Mouse (Mus musculus): ENCODE measurements around the gene Mpped2. TPM values are rescaled to one million over a fixed set of nuclear protein-coding genes. Genes with fewer than 3 reads are reported as not detected.

Gene Mpped2
- total and polyA plus RNA-seq, 3 experiments = not detected

GRCm38 (mm10) chr2:106788573-106788972 is 95.5 kb downstream of the Mpped2 start:
- Histone ChIP-seq H3K4me2 (ENCODE audit: insufficient read depth, low read depth, poor library complexity, severe bottlenecking) (no peak overlapping the region), H3K27ac (ENCODE audit: insufficient read depth, low read depth) (no peak overlapping the region), H3K79me2 (replicated peaks; ENCODE audit: control insufficient read depth, extremely low read depth, insufficient read depth, poor library complexity, severe bottlenecking) (no peaks in the 10 kb centered on the region), H3K4me3 (replicated peaks in 1 of 3; ENCODE audit: low read depth in 2 of 3, low read length in 2 of 3, poor library complexity in 1 of 3) (no peak overlapping the region), H3K9ac (ENCODE audit: insufficient read depth, low read depth) (no peak overlapping the region), H3K9me3 (replicated peaks; ENCODE audit: low read length) (peaks cover 70% of the 10 kb centered on the region), H3K36me3 (replicated peaks in 1 of 2; ENCODE audit: control insufficient read depth in 1 of 2, insufficient read depth in 1 of 2, low read length in 1 of 2) (no peaks in the 10 kb centered on the region), H3K4me1 (ENCODE audit: control insufficient read depth in 1 of 2, insufficient read depth in 2 of 2) (no peaks in the 10 kb centered on the region), H3K27me3 (replicated peaks) (no peaks in the 10 kb centered on the region)
- in situ Hi-C loops (cut with MboI; ENCODE audit: low pct_ligation_motif_present, low pct_unique_long_range_greater_than_20kb, low sequenced_read_pairs) = no loop called here
- TF ChIP-seq MAZ (IDR thresholded peaks at IDR 0.05; ENCODE audit: low read depth, low read length) (no peak), PAX5 (IDR thresholded peaks at IDR 0.05; ENCODE audit: low read length) (no peak), JUN (IDR thresholded peaks at IDR 0.05; ENCODE audit: insufficient read depth, low read depth, low read length) (no peak), JUND (conservative IDR thresholded peaks at IDR 0.05; ENCODE audit: low read depth, low read length) (no peak), CTCF (conservative IDR thresholded peaks at IDR 0.05 in 1 of 2, IDR thresholded peaks at IDR 0.05 in 1 of 2; ENCODE audit: low read depth in 2 of 2, low read length in 2 of 2) (no peak), NELFE (IDR thresholded peaks at IDR 0.05; ENCODE audit: low read depth, low read length) (no peak), UBTF (IDR thresholded peaks at IDR 0.05; ENCODE audit: low read depth, low read length) (no peak), EP300 (IDR thresholded peaks at IDR 0.05; ENCODE audit: low read length) (no peak), RCOR1 (conservative IDR thresholded peaks at IDR 0.05; ENCODE audit: low read depth, low read length) (no peak), NRF1 (IDR thresholded peaks at IDR 0.05; ENCODE audit: low read depth, low read length) (no peak), CHD2 (IDR thresholded peaks at IDR 0.05; ENCODE audit: low read length) (no peak), USF1 (IDR thresholded peaks at IDR 0.05; ENCODE audit: low read depth, low read length) (no peak), MAX (IDR thresholded peaks at IDR 0.05; ENCODE audit: low read length) (no peak), ZNF384 (IDR thresholded peaks at IDR 0.05; ENCODE audit: low read depth, low read length) (no peak), E2F4 (IDR thresholded peaks at IDR 0.05; ENCODE audit: insufficient replicate concordance, low read depth, low read length) (no peak), SIN3A (IDR thresholded peaks at IDR 0.05; ENCODE audit: low read length) (no peak), HCFC1 (IDR thresholded peaks at IDR 0.05; ENCODE audit: low read depth, low read length) (no peak), MEF2A (IDR thresholded peaks at IDR 0.05; ENCODE audit: borderline replicate concordance, low read depth, low read length) (no peak), KAT2A (IDR thresholded peaks at IDR 0.05; ENCODE audit: insufficient replicate concordance, low read length) (no peak)
- dilution Hi-C loops (cut with MboI; ENCODE audit: extremely low pct_ligation_motif_present, extremely low pct_unique_long_range_greater_than_20kb, low sequenced_read_pairs) = no loop called here
- DNase-seq (ENCODE audit: extremely low read depth) = no peak

- dilution Hi-C loops (cut with MboI; ENCODE audit: extremely low pct_ligation_motif_present, extremely low pct_unique_long_range_greater_than_20kb, low sequenced_read_pairs) = no loop called here
These were observed 96.7 kb downstream of the Mpped2 start for GRCm38 (mm10) chr2:106789694-106790328.

More at GRCm38 (mm10) chr2:106789694-106790328, 96.7 kb downstream of the Mpped2 start:
- H3K4me2 ChIP-seq (ENCODE audit: insufficient read depth, low read depth, poor library complexity, severe bottlenecking) = no peak overlapping the region
- no peak overlapping the region for H3K27ac ChIP-seq (ENCODE audit: insufficient read depth, low read depth)
- H3K27me3 ChIP-seq (replicated peaks) = no peaks in the 10 kb centered on the region
- no peak overlapping the region for H3K4me3 ChIP-seq (replicated peaks in 1 of 3; ENCODE audit: low read depth in 2 of 3, low read length in 2 of 3, poor library complexity in 1 of 3)
- in situ Hi-C loops (cut with MboI; ENCODE audit: low pct_ligation_motif_present, low pct_unique_long_range_greater_than_20kb, low sequenced_read_pairs) = no loop called here
- peaks cover 73% of the 10 kb centered on the region for H3K9me3 ChIP-seq (replicated peaks; ENCODE audit: low read length)
- no peak overlapping the region for H3K9ac ChIP-seq (ENCODE audit: insufficient read depth, low read depth)
- no peak for DNase-seq (ENCODE audit: extremely low read depth)
- no peaks in the 10 kb centered on the region for H3K79me2 ChIP-seq (replicated peaks; ENCODE audit: control insufficient read depth, extremely low read depth, insufficient read depth, poor library complexity, severe bottlenecking)
- no peaks in the 10 kb centered on the region for H3K4me1 ChIP-seq (ENCODE audit: control insufficient read depth in 1 of 2, insufficient read depth in 2 of 2)
- TF ChIP-seq KAT2A (IDR thresholded peaks at IDR 0.05; ENCODE audit: insufficient replicate concordance, low read length) (no peak), ETS1 (conservative IDR thresholded peaks at IDR 0.05; ENCODE audit: low read depth, low read length) (no peak), JUND (conservative IDR thresholded peaks at IDR 0.05; ENCODE audit: low read depth, low read length) (no peak), E2F4 (IDR thresholded peaks at IDR 0.05; ENCODE audit: insufficient replicate concordance, low read depth, low read length) (no peak), SMC3 (IDR thresholded peaks at IDR 0.05; ENCODE audit: low read depth, low read length) (no peak), MAX (IDR thresholded peaks at IDR 0.05; ENCODE audit: low read length) (no peak), RAD21 (IDR thresholded peaks at IDR 0.05; ENCODE audit: low read depth, low read length) (no peak), NELFE (IDR thresholded peaks at IDR 0.05; ENCODE audit: low read depth, low read length) (no peak), POLR2A (IDR thresholded peaks at IDR 0.05; ENCODE audit: low read depth, low read length) (no peak), MAFK (IDR thresholded peaks at IDR 0.05; ENCODE audit: insufficient replicate concordance, low read length) (no peak), ZKSCAN1 (IDR thresholded peaks at IDR 0.05; ENCODE audit: borderline replicate concordance, low read depth, low read length) (no peak), JUN (IDR thresholded peaks at IDR 0.05; ENCODE audit: insufficient read depth, low read depth, low read length) (no peak), CHD1 (IDR thresholded peaks at IDR 0.05; ENCODE audit: low read depth, low read length) (no peak), EP300 (IDR thresholded peaks at IDR 0.05; ENCODE audit: low read length) (no peak), PAX5 (IDR thresholded peaks at IDR 0.05; ENCODE audit: low read length) (no peak), POLR2AphosphoS2 (IDR thresholded peaks at IDR 0.05; ENCODE audit: low read depth, low read length) (no peak), RCOR1 (conservative IDR thresholded peaks at IDR 0.05; ENCODE audit: low read depth, low read length) (no peak)
- H3K36me3 ChIP-seq (replicated peaks in 1 of 2; ENCODE audit: control insufficient read depth in 1 of 2, insufficient read depth in 1 of 2, low read length in 1 of 2) = no peaks in the 10 kb centered on the region

Measured in CH12.LX (cell line).